Mouse (Mus musculus) CH12.LX (cell line): ENCODE results near the gene Smox. TPM values are rescaled to one million over a fixed set of nuclear protein-coding genes. Genes with fewer than 3 reads are reported as not detected.

Experiments used
- DNase-seq: peaks from one replicate; pipeline ENCODE4 v3.0.0-alpha.2; 2013; ENCODE audit errors: extremely low read depth
- H3K27ac ChIP-seq: 2 replicates; pipeline ENCODE4 v1.5.1; 2012; ENCODE audit warnings: low read depth, mild to moderate bottlenecking, control low read depth, moderate library complexity; ENCODE audit not compliant: insufficient read depth
- H3K27me3 ChIP-seq: replicated peaks from 2 replicates; pipeline ENCODE3; 2012; ENCODE audit warnings: inconsistent platforms
- H3K36me3 ChIP-seq, 2 experiments: replicated peaks in 1 of 2; 2 replicates each; pipeline versions ENCODE3 to v1.6.1; 2012; ENCODE audit warnings: inconsistent platforms in 1 of 2, low read length in 1 of 2, mild to moderate bottlenecking in 1 of 2, mixed read lengths in 1 of 2, moderate library complexity in 1 of 2; ENCODE audit not compliant: control insufficient read depth in 1 of 2, insufficient read depth in 1 of 2
- H3K4me1 ChIP-seq, 2 experiments: 2 replicates each; pipeline ENCODE4 v1.6.1; 2012; ENCODE audit warnings: inconsistent platforms in 1 of 2, moderate library complexity in 1 of 2; ENCODE audit not compliant: insufficient read depth in 2 of 2, control insufficient read depth in 1 of 2
- H3K4me2 ChIP-seq: 2 replicates; pipeline ENCODE4 v1.6.1; 2012; ENCODE audit warnings: low read depth, mild to moderate bottlenecking, control low read depth; ENCODE audit not compliant: poor library complexity, insufficient read depth, severe bottlenecking
- H3K4me3 ChIP-seq, 3 experiments: fragments of 150-350 bp in 1 of 3; sonication (generic) in 1 of 3; replicated peaks in 1 of 3; 2 replicates each; pipeline versions ENCODE3 to v1.5.1; 2011 to 2012; ENCODE audit warnings: low read depth in 2 of 3, low read length in 2 of 3, mild to moderate bottlenecking in 2 of 3, moderate library complexity in 2 of 3, control low read depth in 1 of 3, improper control_type of control experiment in 1 of 3, inconsistent platforms in 1 of 3, mixed read lengths in 1 of 3; ENCODE audit not compliant: poor library complexity in 1 of 3
- H3K79me2 ChIP-seq: replicated peaks from 2 replicates; pipeline ENCODE4 v1.6.1; 2012; ENCODE audit warnings: mild to moderate bottlenecking, moderate library complexity; ENCODE audit not compliant: control insufficient read depth, poor library complexity, insufficient read depth, severe bottlenecking; ENCODE audit errors: extremely low read depth
- H3K9ac ChIP-seq: 2 replicates; pipeline ENCODE4 v1.6.1; 2012; ENCODE audit warnings: low read depth, mild to moderate bottlenecking, control low read depth, moderate library complexity; ENCODE audit not compliant: insufficient read depth
- H3K9me3 ChIP-seq: replicated peaks from 2 replicates; pipeline ENCODE3; 2012; ENCODE audit warnings: low read length, inconsistent platforms, mixed read lengths
- BHLHE40 ChIP-seq: IDR thresholded peaks from 2 replicates; pipeline ENCODE4 v1.6.1; 2011; ENCODE audit warnings: mild to moderate bottlenecking, low read depth, low read length, improper control_type of control experiment
- CTCF ChIP-seq, 2 experiments: IDR thresholded peaks in 1 of 2; conservative IDR thresholded peaks in 1 of 2; 2 replicates each; pipeline ENCODE4 v1.5.1; 2011 to 2012; ENCODE audit warnings: low read depth in 2 of 2, low read length in 2 of 2, improper control_type of control experiment in 1 of 2, inconsistent platforms in 1 of 2, mild to moderate bottlenecking in 1 of 2, moderate library complexity in 1 of 2
- ELF1 ChIP-seq: IDR thresholded peaks from 2 replicates; pipeline ENCODE4 v1.6.1; 2014; ENCODE audit warnings: low read depth, mild to moderate bottlenecking, inconsistent platforms, low read length, improper control_type of control experiment
- EP300 ChIP-seq: IDR thresholded peaks from 2 replicates; pipeline ENCODE4 v1.6.1; 2011; ENCODE audit warnings: low read length, improper control_type of control experiment
- HCFC1 ChIP-seq: IDR thresholded peaks from 2 replicates; pipeline ENCODE4 v1.6.1; 2012; ENCODE audit warnings: low read depth, mild to moderate bottlenecking, inconsistent platforms, low read length, improper control_type of control experiment
- IRF4 ChIP-seq: IDR thresholded peaks from 2 replicates; pipeline ENCODE4 v1.6.1; 2014; ENCODE audit warnings: low read depth, mild to moderate bottlenecking, inconsistent platforms, low read length, improper control_type of control experiment
- JUND ChIP-seq: conservative IDR thresholded peaks from 2 replicates; pipeline ENCODE4 v1.6.1; 2011; ENCODE audit warnings: low read depth, low read length, improper control_type of control experiment
- MAFK ChIP-seq: IDR thresholded peaks from 2 replicates; pipeline ENCODE4 v1.6.1; 2011; ENCODE audit warnings: low read length, improper control_type of control experiment; ENCODE audit not compliant: insufficient replicate concordance
- MAX ChIP-seq: IDR thresholded peaks from 2 replicates; pipeline ENCODE4 v1.6.1; 2011; ENCODE audit warnings: low read length, improper control_type of control experiment
- MAZ ChIP-seq: IDR thresholded peaks from 2 replicates; pipeline ENCODE4 v1.6.1; 2012; ENCODE audit warnings: low read depth, mild to moderate bottlenecking, inconsistent platforms, low read length, improper control_type of control experiment, moderate library complexity
- MEF2A ChIP-seq: IDR thresholded peaks from 2 replicates; pipeline ENCODE4 v1.6.1; 2014; ENCODE audit warnings: low read depth, mild to moderate bottlenecking, inconsistent platforms, low read length, improper control_type of control experiment, borderline replicate concordance
- MXI1 ChIP-seq: IDR thresholded peaks from 2 replicates; pipeline ENCODE4 v1.6.1; 2011; ENCODE audit warnings: mild to moderate bottlenecking, low read depth, low read length, improper control_type of control experiment
- MYC ChIP-seq: IDR thresholded peaks from 2 replicates; pipeline ENCODE4 v1.6.1; 2011; ENCODE audit warnings: low read depth, mild to moderate bottlenecking, improper control_type of control experiment, low read length
- NRF1 ChIP-seq: IDR thresholded peaks from 2 replicates; pipeline ENCODE4 v1.6.1; 2014; ENCODE audit warnings: low read depth, mild to moderate bottlenecking, inconsistent platforms, low read length, improper control_type of control experiment, moderate library complexity
- POLR2A ChIP-seq: IDR thresholded peaks from 2 replicates; pipeline ENCODE4 v1.6.1; 2011; ENCODE audit warnings: low read depth, mild to moderate bottlenecking, improper control_type of control experiment, low read length
- POLR2AphosphoS2 ChIP-seq: IDR thresholded peaks from 2 replicates; pipeline ENCODE4 v1.6.1; 2011; ENCODE audit warnings: low read depth, low read length, improper control_type of control experiment
- RAD21 ChIP-seq: IDR thresholded peaks from 2 replicates; pipeline ENCODE4 v1.6.1; 2011; ENCODE audit warnings: low read depth, mild to moderate bottlenecking, low read length, improper control_type of control experiment, moderate library complexity
- RCOR1 ChIP-seq: conservative IDR thresholded peaks from 2 replicates; pipeline ENCODE4 v1.6.1; 2012; ENCODE audit warnings: low read depth, mild to moderate bottlenecking, inconsistent platforms, low read length, improper control_type of control experiment
- TBP ChIP-seq: conservative IDR thresholded peaks from 2 replicates; pipeline ENCODE4 v1.6.1; 2011; ENCODE audit warnings: low read depth, low read length, improper control_type of control experiment
- UBTF ChIP-seq: IDR thresholded peaks from 2 replicates; pipeline ENCODE4 v1.6.1; 2012; ENCODE audit warnings: low read depth, mild to moderate bottlenecking, inconsistent platforms, low read length, improper control_type of control experiment, moderate library complexity
- USF1 ChIP-seq: IDR thresholded peaks from 2 replicates; pipeline ENCODE4 v1.6.1; 2014; ENCODE audit warnings: low read depth, mild to moderate bottlenecking, inconsistent platforms, low read length, improper control_type of control experiment
- ZC3H11A ChIP-seq: IDR thresholded peaks from 2 replicates; pipeline ENCODE4 v1.6.1; 2012; ENCODE audit warnings: low read depth, mild to moderate bottlenecking, inconsistent platforms, low read length, improper control_type of control experiment
- dilution Hi-C: fragments of 300-500 bp; cut with MboI; formaldehyde crosslinking; loops from 2 replicates; pipeline ENCODE4 v1.14.3; 2020; ENCODE audit warnings: low sequenced_read_pairs; ENCODE audit not compliant: extremely low pct_unique_long_range_greater_than_20kb, extremely low pct_ligation_motif_present
- in situ Hi-C: fragments of 300-500 bp; cut with MboI; formaldehyde crosslinking; loops from 3 replicates; pipeline ENCODE4 v1.14.3; 2019; ENCODE audit warnings: low sequenced_read_pairs, low pct_ligation_motif_present, low pct_unique_long_range_greater_than_20kb, mixed read lengths
- polyA plus RNA-seq: library from polyadenylated mRNA; unstranded; fragments of >175 nt; gene quantifications from 2 replicates; pipeline ENCODE4 v1.2.1, GENCODE M21; 2012; ENCODE audit warnings: low read depth; ENCODE audit not compliant: insufficient read length
- total RNA-seq, 2 experiments: library from RNA; depleted of rRNA; stranded (reverse); fragments of 300-350 nt in 1 of 2; fragments of >200 nt in 1 of 2; gene quantifications; 2 replicates each; pipeline ENCODE4 v1.2.3; 2012 to 2014

Smox gene
- total and polyA plus RNA-seq, 3 experiments: 3.3 to 7.6 (median 4.4) TPM

DNA sequence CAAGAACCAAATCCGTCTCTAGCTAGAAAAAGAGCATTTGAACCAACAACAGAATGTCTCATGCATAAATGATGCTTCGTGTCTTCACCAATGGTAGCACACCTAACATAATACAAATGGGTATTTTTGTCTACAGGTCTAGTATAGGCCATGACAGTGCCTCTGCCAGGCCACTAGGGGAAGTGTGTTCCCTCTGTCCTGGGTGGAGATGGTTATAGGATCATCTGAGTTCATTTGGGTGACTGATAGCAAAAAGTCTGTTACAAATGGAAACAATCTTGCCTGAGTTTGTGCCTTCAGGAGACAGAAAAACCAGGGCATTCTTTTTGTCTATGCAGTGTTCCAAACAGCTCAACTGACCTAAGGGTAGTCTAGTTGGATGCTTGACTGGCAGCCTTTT is 2.4 kb upstream of the Smox start:
- dilution Hi-C loops: no loop called here
- Histone ChIP-seq H3K9ac (no peak overlapping the region), H3K4me3 (no peak overlapping the region), H3K36me3 (no peaks in the 10 kb centered on the region), H3K4me2 (no peak overlapping the region), H3K27me3 (peaks cover 22% of the 10 kb centered on the region), H3K79me2 (no peaks in the 10 kb centered on the region), H3K9me3 (no peaks in the 10 kb centered on the region)
- DNase-seq: no peak
- in situ Hi-C loops: no loop called here
- TF ChIP-seq RAD21 (peak; percentile 29), MEF2A (no peak), UBTF (no peak), CTCF (conservative IDR thresholded peaks at IDR 0.05 in 1 of 2, IDR thresholded peaks at IDR 0.05 in 1 of 2; ENCODE audit: low read depth in 2 of 2, low read length in 2 of 2) (peak; percentile 60 to 65)
- TF ChIP-seq, all 38 proteins: peak for 2
- H3K27ac ChIP-seq: no peak overlapping the region
- peaks cover 3 to 11% of the 10 kb centered on the region in 2 experiments for H3K4me1 ChIP-seq

DNA sequence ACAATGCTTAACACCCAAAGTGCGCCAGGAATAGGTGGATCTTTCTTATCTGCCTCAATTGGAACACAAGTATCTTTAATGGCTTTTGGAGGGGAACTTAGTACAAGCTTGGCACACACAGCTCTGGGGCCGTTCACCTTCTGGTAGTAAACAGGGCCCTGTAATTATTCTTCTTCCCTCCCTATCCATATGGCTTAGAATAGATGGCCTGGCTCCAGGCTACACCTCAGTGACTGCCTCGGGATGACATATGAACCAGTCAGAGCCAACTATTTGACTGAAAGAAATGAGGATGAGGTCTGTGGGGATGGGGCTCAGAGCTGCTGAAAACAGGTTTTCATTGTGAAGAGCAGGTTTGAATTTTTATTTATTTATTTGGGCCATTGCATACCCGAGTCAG is 1.7 kb upstream of the Smox start:
- no peak overlapping the region for H3K4me2 ChIP-seq
- no peaks in the 10 kb centered on the region for H3K79me2 ChIP-seq
- H3K27ac ChIP-seq: no peak overlapping the region
- H3K4me1 ChIP-seq: peaks cover 3 to 15% of the 10 kb centered on the region in 2 experiments
- TF ChIP-seq MYC: no peak
- TF ChIP-seq USF1: no peak
- TF ChIP-seq ZC3H11A: no peak
- no peak for TF ChIP-seq NRF1
- no peak for TF ChIP-seq MAFK
- TF ChIP-seq POLR2AphosphoS2: no peak
- TF ChIP-seq EP300: no peak
- TF ChIP-seq BHLHE40: no peak
- TF ChIP-seq TBP: no peak
- TF ChIP-seq ELF1: no peak
- no peak for TF ChIP-seq HCFC1
- TF ChIP-seq RCOR1: no peak
- no peak for TF ChIP-seq JUND
- TF ChIP-seq MXI1: no peak
- no peak for TF ChIP-seq POLR2A
- TF ChIP-seq MAX: no peak
- TF ChIP-seq IRF4: no peak
- no peak for TF ChIP-seq MAZ
- DNase-seq: no peak
- H3K36me3 ChIP-seq: no peaks in the 10 kb centered on the region
- in situ Hi-C loops (no loop called here), dilution Hi-C loops (no loop called here)
- peaks cover 22% of the 10 kb centered on the region for H3K27me3 ChIP-seq
- no peak overlapping the region for H3K4me3 ChIP-seq
- H3K9me3 ChIP-seq: no peaks in the 10 kb centered on the region
- no peak overlapping the region for H3K9ac ChIP-seq
